In genomic region chr16:30407513-30407912, GRCm38 (mm10) we compare ENCODE assay signal across 10 mouse cellular contexts. TPM values are rescaled to one million over a fixed set of nuclear protein-coding genes. Genes with fewer than 3 reads are reported as not detected.
A peak's percentile ranks its signal among the peaks of the same experiment; 100 is the strongest.
DNase-seq lines count a peak whose midpoint lies in the region; ATAC-seq and TF ChIP-seq lines count a peak whose summit lies in the region.
"Had no signal": no experiment of that assay in that cellular context is flagged by ENCODE, and none has a peak within 500 bp of the region (broad histone marks: within the 10 kb centered on the region; RNA-seq: fewer than 3 reads in every experiment).

No protein-coding gene starts in this region.

- peak overlapping the region; percentile 48 for H3K4me2 ChIP-seq in liver, embryonic 16.5 days (ENCODE audit: low read depth, low read length)
- H3K4me2 ChIP-seq: hindbrain, embryonic 13.5 days had no signal

- peak; percentile 73 for DNase-seq in R1 (ENCODE audit: low read depth, low spot score)
- DNase-seq in kidney, postnatal 14 days: peak; percentile 36
- no peak for DNase-seq in thymus, adult 2 months
- DNase-seq in retina, embryonic 14.5 days (ENCODE audit: low spot score): no peak
- DNase-seq in layer of hippocampus, adult 9-11 months: no peak
- DNase-seq in heart, postnatal 25 days (ENCODE audit: low spot score): no peak
- DNase-seq: cerebellum, adult 8-10 months had no signal

- peak overlapping the region; percentile 31 for H3K4me3 ChIP-seq in erythroblast, embryonic 14.5 days (replicated peaks)
- H3K4me3 ChIP-seq in liver, embryonic 16.5 days (ENCODE audit: low read depth, low read length): 0 out of 2 replicates have a peak overlapping the region, but pooled peaks have one; percentile 23
- no peak overlapping the region for H3K4me3 ChIP-seq in thymus, adult 2 months (ENCODE audit: control insufficient read depth, insufficient read depth, low read length)
- H3K4me3 ChIP-seq: hindbrain, embryonic 13.5 days had no signal

- no peaks in the 10 kb centered on the region for H3K36me3 ChIP-seq in erythroblast, embryonic 14.5 days (ENCODE audit: control insufficient read depth)
- no peaks in the 10 kb centered on the region for H3K36me3 ChIP-seq in liver, embryonic 16.5 days (ENCODE audit: control insufficient read depth, insufficient read depth)
- H3K36me3 ChIP-seq in thymus, adult 2 months (ENCODE audit: control insufficient read depth, insufficient read depth, low read length): no peaks in the 10 kb centered on the region
- H3K36me3 ChIP-seq: hindbrain, embryonic 13.5 days had no signal

- no peaks in the 10 kb centered on the region for H3K9me3 ChIP-seq in erythroblast, embryonic 14.5 days (ENCODE audit: control insufficient read depth, low read length)
- H3K9me3 ChIP-seq in liver, embryonic 16.5 days (replicated peaks; ENCODE audit: control insufficient read depth, low read length): no peaks in the 10 kb centered on the region
- H3K9me3 ChIP-seq: hindbrain, embryonic 13.5 days had no signal

- peak overlapping the region; percentile 49 for H3K27ac ChIP-seq in liver, embryonic 16.5 days (ENCODE audit: low read length)
- no peak overlapping the region for H3K27ac ChIP-seq in thymus, adult 2 months (ENCODE audit: control insufficient read depth, insufficient read depth, low read length)
- H3K27ac ChIP-seq: hindbrain, embryonic 13.5 days had no signal

- peak; percentile 75 for ATAC-seq in liver, embryonic 16.5 days (ENCODE audit: low read depth)

- no peaks in the 10 kb centered on the region for H3K27me3 ChIP-seq in erythroblast, embryonic 14.5 days (ENCODE audit: control insufficient read depth)
- H3K27me3 ChIP-seq in liver, embryonic 16.5 days (ENCODE audit: control insufficient read depth, insufficient read depth, low read depth, low read length): no peaks in the 10 kb centered on the region
- no peaks in the 10 kb centered on the region for H3K27me3 ChIP-seq in thymus, adult 2 months (ENCODE audit: control insufficient read depth, insufficient read depth, low read length)
- H3K27me3 ChIP-seq: hindbrain, embryonic 13.5 days had no signal

- WGBS in liver, embryonic 16.5 days (ENCODE audit: insufficient replicate concordance): 19% methylated on average over 2 of the region's 2 CpGs
- WGBS in thymus, adult 2 months: 81% methylated on average over 2 of the region's 2 CpGs

- intact Hi-C loops in heart, postnatal 25 days (cut with DNase I): no loop called here

- TF ChIP-seq CTCF in thymus, adult 2 months (IDR thresholded peaks at IDR 0.05; ENCODE audit: borderline replicate concordance, control insufficient read depth, extremely low read depth, insufficient read depth, low read length, poor library complexity): no peak

- H3K9ac ChIP-seq in liver, embryonic 16.5 days (ENCODE audit: low read depth, low read length): no peak overlapping the region
- H3K9ac ChIP-seq: hindbrain, embryonic 13.5 days had no signal

- TF ChIP-seq POLR2A in thymus, adult 2 months (IDR thresholded peaks at IDR 0.05; ENCODE audit: control insufficient read depth, extremely low read depth, insufficient read depth, low read length, poor library complexity): no peak

- peaks cover 32% of the 10 kb centered on the region for H3K4me1 ChIP-seq in erythroblast, embryonic 14.5 days (ENCODE audit: control insufficient read depth)
- H3K4me1 ChIP-seq in liver, embryonic 16.5 days (ENCODE audit: control insufficient read depth, low read depth, low read length): peaks cover 24% of the 10 kb centered on the region
- H3K4me1 ChIP-seq in thymus, adult 2 months (replicated peaks; ENCODE audit: control insufficient read depth, insufficient read depth, low read length): no peaks in the 10 kb centered on the region
- H3K4me1 ChIP-seq: hindbrain, embryonic 13.5 days had no signal

RNA-seq across cellular contexts. Expression of gene Atp13a3, which starts 1.7 kb away (rescaled TPM):
- polyA plus RNA-seq in erythroblast, embryonic 14.5 days (2012): 0.57 and 0.65 TPM in 2 replicates
- 5.1 and 6.0 TPM in 2 replicates for polyA plus RNA-seq in liver, embryonic 16.5 days (2015; fragmentation: Nextera tagmentation; extraction: Ambion mirVana)
- 68.1 and 102 TPM in 2 replicates for polyA plus RNA-seq in thymus, adult 2 months (2012; rRNA removed)
- total RNA-seq in heart, postnatal 25 days (2021): 10 to 100 TPM; 52.4 to 61.6 TPM

Comparison
In these comparisons a context has a peak if more than half of its experiments do, and no peak if none do; other contexts are left out.
1. DNase-seq: peak in R1 (single experiment) and kidney, postnatal 14 days (single experiment); none in thymus, adult 2 months (single experiment), retina, embryonic 14.5 days (single experiment), layer of hippocampus, adult 9-11 months (single experiment) and heart, postnatal 25 days (single experiment).